Mouse (Mus musculus) embryonic facial prominence, embryonic 15.5 days (tissue): ENCODE results near the gene Dbf4. TPM values are rescaled to one million over a fixed set of nuclear protein-coding genes. Genes with fewer than 3 reads are reported as not detected.

Experiments
- ATAC-seq: fragments of 200-750 bp; cut with Nextera tagmentation; 2 replicates; pipeline ENCODE4 v1.8.0; 2017; ENCODE audit warnings: low read depth, moderate TSS enrichment; ENCODE audit not compliant: insufficient number of reproducible peaks, low FRiP score, low TSS enrichment
- H3K27ac ChIP-seq: fragments of 300-500 bp; sonication (generic); replicated peaks from 2 replicates; pipeline ENCODE4 v1.5.1; 2015; ENCODE audit warnings: mild to moderate bottlenecking, inconsistent platforms
- H3K27me3 ChIP-seq: fragments of 300-500 bp; sonication (generic); 2 replicates; pipeline ENCODE4 v1.6.1; 2015; ENCODE audit warnings: inconsistent platforms
- H3K36me3 ChIP-seq: fragments of 300-500 bp; sonication (generic); 2 replicates; pipeline ENCODE4 v1.6.1; 2015; ENCODE audit warnings: mild to moderate bottlenecking, inconsistent platforms
- H3K4me1 ChIP-seq: fragments of 300-500 bp; sonication (generic); 2 replicates; pipeline ENCODE4 v1.6.1; 2015; ENCODE audit warnings: inconsistent platforms
- H3K4me2 ChIP-seq: fragments of 300-500 bp; sonication (generic); replicated peaks from 2 replicates; pipeline ENCODE4 v1.6.1; 2015; ENCODE audit warnings: mild to moderate bottlenecking, inconsistent platforms
- H3K4me3 ChIP-seq: fragments of 300-500 bp; sonication (generic); replicated peaks from 2 replicates; pipeline ENCODE4 v1.5.1; 2015; ENCODE audit warnings: mild to moderate bottlenecking, inconsistent platforms
- H3K9ac ChIP-seq: fragments of 300-500 bp; sonication (generic); 2 replicates; pipeline ENCODE4 v1.6.1; 2015; ENCODE audit warnings: inconsistent platforms
- H3K9me3 ChIP-seq: fragments of 300-500 bp; sonication (generic); replicated peaks from 2 replicates; pipeline ENCODE4 v1.6.1; 2016; ENCODE audit warnings: inconsistent platforms
- WGBS: fragments of 180-500 bp; shearing (Covaris S2); methylation state at CpG from one replicate; pipeline ENCODE4 v1.1.7; 2015; 5-methylcytosine and 5-hydroxymethylcytosine counted together
- polyA plus RNA-seq: library from polyadenylated mRNA; unstranded; fragments of >200 nt; fragmentation: Nextera tagmentation; extraction: Ambion mirVana; gene quantifications from 2 replicates; pipeline ENCODE4 v1.2.1, GENCODE M21; 2015

Dbf4 gene
- polyA plus RNA-seq: 28.0 and 31.2 TPM in 2 replicates

- peak; percentile 98 for ATAC-seq
- Histone ChIP-seq H3K4me1 (peaks cover 9% of the 10 kb centered on the region), H3K36me3 (peaks cover 9% of the 10 kb centered on the region; the same call in 1 of the 2 replicates), H3K4me2 (peak within 1 kb of the TSS; percentile 80), H3K4me3 (peak within 1 kb of the TSS; percentile 79), H3K27me3 (no peaks in the 10 kb centered on the region), H3K27ac (peak within 1 kb of the TSS; percentile 89), H3K9ac (peak within 1 kb of the TSS; percentile 81), H3K9me3 (no peaks in the 10 kb centered on the region)
- under 1% methylated on average over 88 of the region's 93 CpGs for WGBS
Measured at GRCm38 (mm10) chr5:8422157-8422931, at the start of gene Dbf4, which contains the start of gene Slc25a40. Dbf4 (minus strand) TSS chr5:8422716. Slc25a40 (plus strand) TSS chr5:8422850.

DNA sequence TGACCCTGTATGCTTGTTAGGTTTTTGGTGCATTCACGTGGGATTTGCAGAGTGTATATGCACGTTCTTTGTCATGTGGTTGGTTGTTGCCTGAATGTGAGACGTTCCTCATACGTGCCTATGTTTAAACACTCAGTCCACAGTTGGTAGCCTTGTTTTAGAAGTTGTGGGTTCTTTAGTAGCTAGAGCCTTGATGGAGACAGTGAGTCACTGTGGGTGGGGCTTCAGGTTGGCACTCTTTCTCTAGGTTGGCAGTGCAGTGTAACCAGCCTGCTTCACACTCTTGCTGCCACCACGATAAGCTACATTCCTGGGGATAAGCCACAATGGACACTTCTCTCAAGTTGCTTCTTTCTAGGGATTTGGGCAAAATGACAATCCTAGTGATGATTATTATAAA is 34.0 kb upstream of the Dbf4 start:
- Histone ChIP-seq H3K36me3 (peaks cover 14% of the 10 kb centered on the region), H3K4me3 (no peak overlapping the region), H3K27ac (no peak overlapping the region), H3K4me1 (no peaks in the 10 kb centered on the region), H3K4me2 (no peak overlapping the region), H3K9ac (no peak overlapping the region), H3K9me3 (no peaks in the 10 kb centered on the region), H3K27me3 (no peaks in the 10 kb centered on the region)
- no peak for ATAC-seq
- WGBS: 81% methylated on average over 5 of the region's 5 CpGs

- Histone ChIP-seq H3K4me3 (no peak overlapping the region), H3K4me2 (no peak overlapping the region), H3K4me1 (no peaks in the 10 kb centered on the region), H3K9me3 (no peaks in the 10 kb centered on the region), H3K27me3 (no peaks in the 10 kb centered on the region), H3K9ac (no peak overlapping the region), H3K36me3 (peaks cover 11% of the 10 kb centered on the region), H3K27ac (no peak overlapping the region)
- ATAC-seq: no peak
Measured at GRCm38 (mm10) chr5:8455565-8455964, 33.0 kb upstream of the Dbf4 start.

- 62% methylated on average over 2 of the region's 2 CpGs for WGBS
- H3K9ac ChIP-seq: no peak overlapping the region
- H3K4me2 ChIP-seq: no peak overlapping the region
- no peak overlapping the region for H3K4me3 ChIP-seq
- peaks cover 11% of the 10 kb centered on the region; the same call in 1 of the 2 replicates for H3K36me3 ChIP-seq
- no peaks in the 10 kb centered on the region for H3K4me1 ChIP-seq
- no peaks in the 10 kb centered on the region for H3K9me3 ChIP-seq
- no peak overlapping the region for H3K27ac ChIP-seq
- no peaks in the 10 kb centered on the region for H3K27me3 ChIP-seq
- no peak for ATAC-seq
Measured at GRCm38 (mm10) chr5:8439095-8439494, 16.6 kb upstream of the Dbf4 start.

DNA sequence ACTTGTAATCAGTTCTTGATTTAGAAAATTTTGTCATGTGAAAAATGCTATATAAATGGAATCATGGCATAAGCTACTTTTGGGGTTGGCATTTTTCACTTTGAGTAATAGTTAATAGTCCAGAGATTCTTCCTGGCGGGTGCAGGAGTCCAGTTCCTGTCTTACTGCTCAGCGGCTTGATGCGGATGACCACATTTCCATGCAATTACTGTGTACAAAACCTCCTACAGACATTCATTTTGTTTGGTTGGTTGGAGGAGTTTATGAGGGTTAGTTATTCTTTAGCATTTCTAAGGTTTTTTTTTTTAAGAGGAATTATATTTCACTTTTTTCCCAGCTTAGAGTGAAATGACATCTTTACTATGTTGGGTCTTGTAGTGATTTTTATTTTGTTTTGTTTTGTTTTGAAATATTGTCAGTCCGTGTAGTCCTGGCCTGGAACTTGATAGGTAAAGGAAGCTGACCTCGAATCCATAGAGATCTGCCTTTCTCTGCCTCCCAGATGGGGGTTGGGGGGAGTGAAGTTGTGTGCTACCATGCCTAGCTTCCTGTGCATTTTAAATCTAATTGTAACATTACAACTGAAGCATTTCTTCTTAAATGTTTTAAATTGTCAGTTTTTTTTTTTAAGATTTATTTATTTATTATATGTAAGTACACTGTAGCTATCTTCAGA is 15.1 kb upstream of the Dbf4 start:
- no peak overlapping the region for H3K4me2 ChIP-seq
- H3K4me3 ChIP-seq: no peak overlapping the region
- H3K9me3 ChIP-seq: no peaks in the 10 kb centered on the region
- H3K36me3 ChIP-seq: peaks cover 11% of the 10 kb centered on the region; the same call in 1 of the 2 replicates
- H3K27me3 ChIP-seq: no peaks in the 10 kb centered on the region
- no peak overlapping the region for H3K27ac ChIP-seq
- no peak for ATAC-seq
- 92% methylated on average over 5 of the region's 5 CpGs for WGBS
- H3K4me1 ChIP-seq: no peaks in the 10 kb centered on the region
- H3K9ac ChIP-seq: no peak overlapping the region

GRCm38 (mm10) chr5:8425899-8426298 is 3.4 kb upstream of the Dbf4 start:
- no peak overlapping the region for H3K4me3 ChIP-seq
- no peaks in the 10 kb centered on the region for H3K27me3 ChIP-seq
- H3K27ac ChIP-seq: no peak overlapping the region
- no peak overlapping the region for H3K4me2 ChIP-seq
- no peaks in the 10 kb centered on the region for H3K9me3 ChIP-seq
- no peak for ATAC-seq
- peaks cover 5% of the 10 kb centered on the region for H3K36me3 ChIP-seq
- WGBS: 81% methylated on average over 5 of the region's 5 CpGs
- H3K9ac ChIP-seq: no peak overlapping the region
- H3K4me1 ChIP-seq: peaks cover 9% of the 10 kb centered on the region

DNA sequence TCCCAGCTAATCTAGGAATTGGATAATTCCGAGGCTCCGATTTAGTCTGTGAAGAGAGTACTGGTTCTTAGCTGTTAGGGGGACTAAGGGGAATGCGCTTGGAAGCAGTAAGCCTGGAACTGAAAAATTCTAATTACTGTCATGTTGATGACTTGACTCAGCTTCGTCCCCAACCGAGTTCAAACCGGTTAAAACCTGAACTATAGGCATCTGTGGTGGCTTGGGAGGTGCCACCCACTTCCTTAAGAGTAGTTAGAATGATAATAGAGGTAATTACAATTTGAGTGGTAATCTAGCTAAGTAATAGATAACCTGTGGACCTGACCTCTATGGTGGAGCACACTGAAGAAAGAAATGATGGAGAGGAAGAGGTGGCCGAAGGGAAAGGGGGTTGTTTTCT is 1.6 kb upstream of the Dbf4 start:
- Histone ChIP-seq H3K9me3 (no peaks in the 10 kb centered on the region), H3K36me3 (0 out of 2 replicates have a peak, but pooled peaks cover 6% of the 10 kb centered on the region), H3K9ac (no peak overlapping the region), H3K4me3 (peak overlapping the region; percentile 79), H3K27me3 (no peaks in the 10 kb centered on the region), H3K4me2 (peak overlapping the region; percentile 80), H3K4me1 (peaks cover 9% of the 10 kb centered on the region), H3K27ac (peak overlapping the region; percentile 25; the same call in 1 of the 2 replicates)
- 18% methylated on average over 7 of the region's 7 CpGs for WGBS
- no peak for ATAC-seq

DNA sequence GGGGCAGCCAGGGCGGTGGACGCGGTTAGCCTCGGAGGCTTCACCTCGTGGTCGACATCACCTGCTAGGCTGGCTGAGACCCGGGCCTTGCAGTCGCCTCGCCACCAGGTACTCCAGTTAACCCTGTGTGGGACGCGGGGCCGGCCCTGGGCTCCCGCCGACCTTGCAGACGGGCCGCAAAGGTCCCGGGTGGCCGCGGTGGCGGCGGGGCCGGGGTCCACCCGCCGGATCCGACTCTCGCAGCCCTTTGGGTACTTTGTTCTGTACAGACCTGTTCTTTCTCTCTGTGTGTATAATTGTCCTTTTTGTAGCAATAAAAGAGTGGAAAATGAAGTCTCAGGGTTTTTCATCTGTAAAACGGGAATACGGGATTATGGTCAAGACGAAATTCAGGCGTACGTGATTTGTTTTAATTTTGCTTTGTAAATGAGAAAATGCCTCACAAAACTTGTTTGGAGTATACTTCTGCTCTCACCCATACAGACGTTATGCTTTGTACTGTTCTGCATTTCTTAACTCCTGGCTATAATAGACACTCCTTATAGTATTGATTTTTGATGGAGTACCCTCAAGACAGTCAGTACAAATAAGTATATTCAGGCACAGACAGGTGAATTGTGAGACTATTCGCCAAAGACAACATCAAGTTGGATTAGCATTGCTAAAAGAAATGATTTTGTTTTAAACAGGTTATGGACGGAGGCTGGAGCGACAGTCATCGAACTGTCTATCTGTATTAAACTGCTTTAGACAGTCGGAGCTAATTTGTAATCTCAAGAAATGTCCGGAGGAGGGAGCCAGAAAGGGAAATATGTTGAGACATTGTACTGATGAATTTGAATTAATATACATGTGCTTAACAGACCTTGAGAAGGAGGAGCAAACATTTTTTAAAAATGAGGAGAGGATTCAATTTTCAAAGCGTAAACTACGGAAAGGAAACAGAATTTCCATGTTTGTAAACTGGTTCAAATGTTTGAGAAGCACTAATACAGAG is 714 bp upstream of the Dbf4 start:
- no peaks in the 10 kb centered on the region for H3K27me3 ChIP-seq
- WGBS: under 1% methylated on average over 40 of the region's 40 CpGs
- peak overlapping the region; percentile 81 for H3K9ac ChIP-seq
- peak; percentile 66; the same call in 1 of the 2 replicates for ATAC-seq
- H3K4me3 ChIP-seq: peak overlapping the region; percentile 79
- peaks cover 9% of the 10 kb centered on the region for H3K4me1 ChIP-seq
- H3K36me3 ChIP-seq: peaks cover 9% of the 10 kb centered on the region; the same call in 1 of the 2 replicates
- peak overlapping the region; percentile 89 for H3K27ac ChIP-seq
- peak overlapping the region; percentile 80 for H3K4me2 ChIP-seq
- no peaks in the 10 kb centered on the region for H3K9me3 ChIP-seq

- 6% methylated on average over 3 of the region's 3 CpGs for WGBS
- peaks cover 9% of the 10 kb centered on the region for H3K4me1 ChIP-seq
- H3K27me3 ChIP-seq: no peaks in the 10 kb centered on the region
- H3K36me3 ChIP-seq: peaks cover 14% of the 10 kb centered on the region; the same call in 1 of the 2 replicates
- H3K4me2 ChIP-seq: peak overlapping the region; percentile 80
- H3K9me3 ChIP-seq: no peaks in the 10 kb centered on the region
- H3K27ac ChIP-seq: no peak overlapping the region
- no peak overlapping the region for H3K9ac ChIP-seq
- peak overlapping the region; percentile 79 for H3K4me3 ChIP-seq
- ATAC-seq: no peak
Measured at GRCm38 (mm10) chr5:8421424-8421823, 1.1 kb downstream of the Dbf4 start.

DNA sequence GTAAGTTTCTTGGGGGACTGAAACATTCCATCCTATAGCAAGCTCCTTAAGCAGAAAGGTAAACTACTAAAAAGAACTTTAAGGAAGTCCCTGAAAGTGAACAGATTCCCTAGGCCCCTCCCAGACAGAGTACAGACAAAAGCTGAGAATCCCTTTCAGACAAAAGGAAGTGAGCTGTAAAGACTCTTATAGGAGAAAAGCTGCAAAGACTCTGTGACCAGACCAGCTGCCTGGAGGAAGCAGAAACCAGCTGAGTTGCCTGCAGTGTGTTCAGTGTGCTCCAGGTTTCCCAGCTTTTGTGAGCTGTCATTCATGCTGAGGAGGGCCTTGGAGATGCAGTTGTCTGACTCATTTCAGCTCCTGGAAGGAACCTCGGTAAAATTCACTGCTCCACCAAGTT is 5.1 kb downstream of the Dbf4 start:
- WGBS: 43% methylated on average over 1 of the region's 1 CpGs
- peaks cover 23% of the 10 kb centered on the region; the same call in 1 of the 2 replicates for H3K36me3 ChIP-seq
- H3K9me3 ChIP-seq: no peaks in the 10 kb centered on the region
- no peak overlapping the region for H3K27ac ChIP-seq
- no peak overlapping the region for H3K4me2 ChIP-seq
- no peak overlapping the region for H3K9ac ChIP-seq
- no peaks in the 10 kb centered on the region for H3K27me3 ChIP-seq
- 0 out of 2 replicates have a peak, but pooled peaks cover 3% of the 10 kb centered on the region for H3K4me1 ChIP-seq
- H3K4me3 ChIP-seq: no peak overlapping the region
- no peak for ATAC-seq
